17 mouse cellular contexts compared by ENCODE assay signal in the genomic region with DNA sequence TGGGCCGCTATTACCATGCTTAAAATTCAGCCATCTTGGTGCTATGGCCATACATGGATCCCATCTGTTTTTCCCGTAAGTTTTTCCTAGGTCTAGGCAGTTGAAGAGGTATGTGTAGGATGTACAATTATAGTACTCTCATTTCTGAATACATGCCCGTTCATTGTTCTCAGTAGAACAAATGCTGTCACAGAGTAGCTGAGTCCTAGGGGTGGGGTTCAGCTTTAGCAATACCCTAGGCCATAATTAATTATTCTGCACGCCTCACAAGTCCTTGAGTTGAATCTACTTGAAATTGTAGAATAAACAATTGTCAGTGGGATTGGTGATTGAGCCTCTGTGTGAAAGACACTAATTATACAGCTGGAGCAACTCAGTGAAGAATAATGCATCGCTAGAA. TPM values are rescaled to one million over a fixed set of nuclear protein-coding genes. Genes with fewer than 3 reads are reported as not detected.
"Had no signal": no experiment of that assay in that cellular context is flagged by ENCODE, and none has a peak within 500 bp of the region (broad histone marks: within the 10 kb centered on the region; RNA-seq: fewer than 3 reads in every experiment).

No protein-coding gene starts in this region.

- H3K9me3 ChIP-seq: kidney, embryonic 15.5 days; limb, embryonic 10.5 days; liver, embryonic 15.5 days; midbrain, embryonic 13.5 days had no signal

- H3K4me1 ChIP-seq: kidney, embryonic 15.5 days; limb, embryonic 10.5 days; liver, embryonic 15.5 days; midbrain, embryonic 13.5 days had no signal

- H3K9ac ChIP-seq: kidney, embryonic 15.5 days; liver, embryonic 15.5 days; lung, embryonic 14.5 days; midbrain, embryonic 13.5 days had no signal

- H3K27ac ChIP-seq: kidney, embryonic 15.5 days; left cerebral cortex, adult 2 months; limb, embryonic 10.5 days; liver, embryonic 15.5 days; midbrain, embryonic 13.5 days; stomach, postnatal 0 days had no signal

- H3K4me3 ChIP-seq: kidney, embryonic 15.5 days; left cerebral cortex, adult 2 months; limb, embryonic 10.5 days; liver, embryonic 15.5 days; midbrain, embryonic 13.5 days had no signal

- DNase-seq: kidney, postnatal 14 days; lung, embryonic 14.5 days; thymus, postnatal 4 days had no signal

- ATAC-seq: midbrain, embryonic 13.5 days had no signal

- H3K36me3 ChIP-seq: kidney, embryonic 15.5 days; limb, embryonic 10.5 days; liver, embryonic 15.5 days; midbrain, embryonic 13.5 days had no signal

- H3K27me3 ChIP-seq: liver, embryonic 15.5 days; midbrain, embryonic 13.5 days had no signal

- H3K4me2 ChIP-seq: kidney, embryonic 15.5 days; liver, embryonic 11.5 days; liver, embryonic 15.5 days; lung, embryonic 14.5 days; midbrain, embryonic 13.5 days had no signal

RNA-seq across cellular contexts. Expression of a gene that starts 6.2 kb away (rescaled TPM):
- total RNA-seq: layer of hippocampus, adult 8-10 months; layer of hippocampus, postnatal 14 days; left cerebral cortex, adult 2 months; left cerebral cortex, postnatal 14 days; megakaryocyte progenitor cell, adult 5-6 weeks; midbrain, postnatal 0 days had no signal
- polyA plus RNA-seq: limb, embryonic 10.5 days; limb, embryonic 14.5 days; lung, embryonic 14.5 days; midbrain, embryonic 13.5 days; midbrain, postnatal 0 days; neural tube, embryonic 14.5 days had no signal
